In genomic region chr6:120108061-120108460, GRCm38 (mm10) we compare ENCODE assay signal across 34 mouse cellular contexts. TPM values are rescaled to one million over a fixed set of nuclear protein-coding genes. Genes with fewer than 3 reads are reported as not detected.
DNase-seq lines count a peak whose midpoint lies in the region; ATAC-seq and TF ChIP-seq lines count a peak whose summit lies in the region.
"Had no signal": no experiment of that assay in that cellular context is flagged by ENCODE, and none has a peak within 500 bp of the region (broad histone marks: within the 10 kb centered on the region; RNA-seq: fewer than 3 reads in every experiment).

No protein-coding gene starts in this region.

- ATAC-seq in hindbrain, postnatal 0 days = no peak
- ATAC-seq: CD4-positive, CD25-positive, alpha-beta regulatory T cell, adult 4 months had no signal

- H3K4me2 ChIP-seq in hindbrain, postnatal 0 days (ENCODE audit: low read depth, low read length) = no peak overlapping the region
- H3K4me2 ChIP-seq: forebrain, embryonic 12.5 days; hindbrain, embryonic 13.5 days; lung, embryonic 14.5 days; midbrain, embryonic 12.5 days had no signal

- TF ChIP-seq POLR2A in heart, adult 2 months (IDR thresholded peaks at IDR 0.05; ENCODE audit: insufficient read depth, low read depth, low read length) = no peak
- no peak for TF ChIP-seq POLR2A in lung, adult 2 months (IDR thresholded peaks at IDR 0.05; ENCODE audit: borderline replicate concordance, extremely low read depth, low read depth, low read length)

- intact Hi-C loops in heart, adult 2 months (cut with DNase I) = loop anchor here (2.0 kb wide), 1 partner anchor 51 kb away; no protein-coding TSS in a partner anchor
- intact Hi-C loops in heart, postnatal 25 days (cut with DNase I) = no loop called here

- TF ChIP-seq EP300 in heart, adult 2 months (IDR thresholded peaks at IDR 0.05; ENCODE audit: insufficient read depth, low read depth, low read length) = no peak

- 57% methylated on average over 6 of the region's 6 CpGs for WGBS in heart, adult 2 months
- 71% methylated on average over 6 of the region's 6 CpGs for WGBS in lung, adult 2 months
- WGBS in embryonic facial prominence, embryonic 10.5 days = 70% methylated on average over 6 of the region's 6 CpGs
- WGBS in limb, embryonic 10.5 days = 69% methylated on average over 6 of the region's 6 CpGs
- 75% methylated on average over 6 of the region's 6 CpGs for WGBS in hindbrain, postnatal 0 days

- H3K27me3 ChIP-seq in heart, adult 2 months (ENCODE audit: control insufficient read depth, insufficient read depth, low read length) = no peaks in the 10 kb centered on the region
- no peaks in the 10 kb centered on the region for H3K27me3 ChIP-seq in embryonic facial prominence, embryonic 10.5 days (replicated peaks; ENCODE audit: low read depth, poor library complexity, severe bottlenecking)
- no peaks in the 10 kb centered on the region for H3K27me3 ChIP-seq in limb, embryonic 10.5 days (ENCODE audit: low read depth, poor library complexity, severe bottlenecking)
- H3K27me3 ChIP-seq in hindbrain, postnatal 0 days (ENCODE audit: insufficient read depth, low read length) = no peaks in the 10 kb centered on the region
- H3K27me3 ChIP-seq: forebrain, embryonic 12.5 days; hindbrain, embryonic 13.5 days; midbrain, embryonic 12.5 days had no signal

- TF ChIP-seq CTCF in heart, adult 2 months (IDR thresholded peaks at IDR 0.05) = no peak
- no peak for TF ChIP-seq CTCF in lung, adult 2 months (IDR thresholded peaks at IDR 0.05; ENCODE audit: insufficient read depth, low read length)
- no peak for TF ChIP-seq CTCF in hindbrain, postnatal 0 days (IDR thresholded peaks at IDR 0.05; ENCODE audit: low read depth)

- peak overlapping the region; percentile 89 for H3K27ac ChIP-seq in heart, adult 2 months
- H3K27ac ChIP-seq in embryonic facial prominence, embryonic 10.5 days (replicated peaks) = peak overlapping the region; percentile 71; the same call in 1 of the 2 replicates
- H3K27ac ChIP-seq in limb, embryonic 10.5 days = 0 out of 2 replicates have a peak overlapping the region, but pooled peaks have one; percentile 26
- no peak overlapping the region for H3K27ac ChIP-seq in hindbrain, postnatal 0 days
- H3K27ac ChIP-seq: forebrain, embryonic 12.5 days; hindbrain, embryonic 13.5 days; liver, embryonic 14.5 days; midbrain, embryonic 12.5 days had no signal

- H3K4me3 ChIP-seq in heart, adult 2 months = no peak overlapping the region
- no peak overlapping the region for H3K4me3 ChIP-seq in lung, adult 2 months (replicated peaks; ENCODE audit: extremely low read depth, low read depth, low read length)
- H3K4me3 ChIP-seq in embryonic facial prominence, embryonic 10.5 days = no peak overlapping the region
- H3K4me3 ChIP-seq in limb, embryonic 10.5 days = no peak overlapping the region
- H3K4me3 ChIP-seq in hindbrain, postnatal 0 days (ENCODE audit: low read length) = no peak overlapping the region
- H3K4me3 ChIP-seq: forebrain, embryonic 12.5 days; hindbrain, embryonic 13.5 days; midbrain, embryonic 12.5 days had no signal

- H3K9me3 ChIP-seq in embryonic facial prominence, embryonic 10.5 days = no peaks in the 10 kb centered on the region
- no peaks in the 10 kb centered on the region for H3K9me3 ChIP-seq in limb, embryonic 10.5 days (replicated peaks)
- H3K9me3 ChIP-seq in hindbrain, postnatal 0 days (ENCODE audit: low read length) = no peaks in the 10 kb centered on the region
- H3K9me3 ChIP-seq: forebrain, embryonic 12.5 days; hindbrain, embryonic 13.5 days; midbrain, embryonic 12.5 days had no signal

- peak in 1 of 2 experiments; percentile 29 for DNase-seq in heart, adult 2 months
- DNase-seq in heart, postnatal 25 days (ENCODE audit: low spot score) = no peak
- DNase-seq in lung, adult 2 months = peak; percentile 12
- DNase-seq in lung, postnatal 10 days = no peak
- no peak for DNase-seq in embryonic facial prominence, embryonic 10.5 days (ENCODE audit: low spot score)
- no peak for DNase-seq in limb, embryonic 10.5 days (ENCODE audit: low spot score)
- no peak for DNase-seq in hindbrain, postnatal 0 days (ENCODE audit: low spot score)
- DNase-seq: adrenal gland, postnatal 25 days; cerebellum, adult 2 months; cerebellum, postnatal 14 days; gastrocnemius, postnatal 25 days; heart, postnatal 36 days; kidney, adult 11 months; kidney, postnatal 14 days; layer of hippocampus, adult 9-11 months; liver; lung, embryonic 14.5 days; retina, postnatal 1 day; right cerebral cortex, postnatal 14 days; thymus, postnatal 14 days had no signal

- no peaks in the 10 kb centered on the region for H3K79me2 ChIP-seq in heart, adult 2 months (replicated peaks; ENCODE audit: control insufficient read depth, insufficient read depth, low read length)

- H3K36me3 ChIP-seq in heart, adult 2 months (ENCODE audit: control insufficient read depth, insufficient read depth, low read length) = peaks cover 7% of the 10 kb centered on the region
- H3K36me3 ChIP-seq in embryonic facial prominence, embryonic 10.5 days (replicated peaks) = no peaks in the 10 kb centered on the region
- no peaks in the 10 kb centered on the region for H3K36me3 ChIP-seq in limb, embryonic 10.5 days
- no peaks in the 10 kb centered on the region for H3K36me3 ChIP-seq in hindbrain, postnatal 0 days (ENCODE audit: insufficient read depth, low read length)
- H3K36me3 ChIP-seq: forebrain, embryonic 12.5 days; hindbrain, embryonic 13.5 days; midbrain, embryonic 12.5 days had no signal

- H3K4me1 ChIP-seq in heart, adult 2 months (ENCODE audit: control insufficient read depth, insufficient read depth, low read length) = peaks cover 20% of the 10 kb centered on the region
- peaks cover 11% of the 10 kb centered on the region for H3K4me1 ChIP-seq in lung, adult 2 months (ENCODE audit: control insufficient read depth, insufficient read depth, low read length)
- H3K4me1 ChIP-seq in embryonic facial prominence, embryonic 10.5 days = peaks cover 46% of the 10 kb centered on the region
- H3K4me1 ChIP-seq in limb, embryonic 10.5 days = peaks cover 34% of the 10 kb centered on the region
- no peaks in the 10 kb centered on the region for H3K4me1 ChIP-seq in hindbrain, postnatal 0 days (ENCODE audit: insufficient read depth, low read length)

- H3K9ac ChIP-seq in heart, adult 2 months (ENCODE audit: low read depth, low read length) = no peak overlapping the region
- H3K9ac ChIP-seq in hindbrain, postnatal 0 days (replicated peaks; ENCODE audit: low read length) = no peak overlapping the region
- H3K9ac ChIP-seq: forebrain, embryonic 12.5 days; hindbrain, embryonic 13.5 days; liver, embryonic 14.5 days; lung, embryonic 14.5 days; midbrain, embryonic 12.5 days had no signal

RNA-seq across cellular contexts. Expression of gene Ninj2, which starts 14.9 kb away (rescaled TPM):
- not detected for total RNA-seq in heart, adult 2 months (2021)
- polyA plus RNA-seq in heart, adult 2 months (2012; rRNA removed) = not detected in 2 replicates
- total RNA-seq in heart, postnatal 25 days (2021) = not detected
- 0.26 and 0.35 TPM in 2 replicates for polyA plus RNA-seq in lung, adult 2 months (2012; rRNA removed)
- polyA plus RNA-seq in embryonic facial prominence, embryonic 10.5 days (2016; fragmentation: Nextera tagmentation; extraction: Ambion mirVana) = not detected in 2 replicates
- 0.31 TPM in 1 of 2 replicates, not detected in the other for polyA plus RNA-seq in limb, embryonic 10.5 days (2016; fragmentation: Nextera tagmentation; extraction: Ambion mirVana)
- not detected in 2 replicates for total RNA-seq in hindbrain, postnatal 0 days (2014; rRNA removed)
- not detected in 2 replicates for polyA plus RNA-seq in hindbrain, postnatal 0 days (2015; fragmentation: Nextera tagmentation; extraction: Ambion mirVana)
- total RNA-seq: adrenal gland, adult 18-20 months; adrenal gland, postnatal 25 days; gastrocnemius, postnatal 25 days; heart, postnatal 36 days; megakaryocyte progenitor cell, adult 5-6 weeks had no signal
- polyA plus RNA-seq: brain, embryonic 14.5 days; embryonic facial prominence, embryonic 11.5 days; forebrain, embryonic 12.5 days; hindbrain, embryonic 13.5 days; kidney, embryonic 14.5 days; limb, embryonic 11.5 days; midbrain, embryonic 12.5 days; neural tube, embryonic 14.5 days; small intestine, adult 2 months; stomach, embryonic 14.5 days had no signal
